Mouse (Mus musculus) lung, postnatal 4 days (tissue): ENCODE results near the gene Izumo1.

Source experiments
- DNase-seq, 2 experiments: peaks; one replicate each; pipeline ENCODE4 v3.0.0; 2021

Gene Izumo1

GRCm38 (mm10) chr7:45621443-45621842 is at the start of gene Izumo1:
Gene Izumo1, plus strand, starts transcription at chr7:45621811.
- peak; percentile 64 to 71 for DNase-seq

GRCm38 (mm10) chr7:45571966-45572365 is 49.6 kb upstream of the Izumo1 start:
- DNase-seq = no peak

GRCm38 (mm10) chr7:45573954-45574353 is 47.7 kb upstream of the Izumo1 start:
- no peak for DNase-seq

GRCm38 (mm10) chr7:45574472-45575379 is 46.9 kb upstream of the Izumo1 start:
- no peak for DNase-seq

DNA sequence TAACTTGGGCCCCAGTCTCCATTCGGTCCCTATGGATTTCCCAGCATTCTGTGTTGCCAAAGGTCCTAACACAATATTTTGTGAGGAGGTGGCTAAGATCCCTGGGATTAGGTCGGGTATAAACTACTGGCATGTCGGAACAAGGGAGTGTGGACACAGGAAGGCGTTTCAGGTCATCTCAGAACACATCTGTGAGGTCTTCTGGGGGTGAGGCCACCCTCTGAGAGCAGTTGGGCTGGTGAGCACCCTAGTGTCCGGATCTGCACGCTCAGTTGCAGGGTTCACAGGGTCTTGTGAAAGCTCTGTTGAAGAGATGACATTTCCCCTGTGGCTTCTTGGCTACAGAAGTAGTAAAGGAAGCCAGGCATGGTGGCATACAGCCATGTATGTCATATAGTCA is 35.7 kb upstream of the Izumo1 start:
- DNase-seq = no peak

- no peak for DNase-seq
Observed at GRCm38 (mm10) chr7:45587631-45588592, 33.7 kb upstream of the Izumo1 start.

GRCm38 (mm10) chr7:45589173-45589572 is 32.4 kb upstream of the Izumo1 start:
- DNase-seq = peak; percentile 93 to 98

DNA sequence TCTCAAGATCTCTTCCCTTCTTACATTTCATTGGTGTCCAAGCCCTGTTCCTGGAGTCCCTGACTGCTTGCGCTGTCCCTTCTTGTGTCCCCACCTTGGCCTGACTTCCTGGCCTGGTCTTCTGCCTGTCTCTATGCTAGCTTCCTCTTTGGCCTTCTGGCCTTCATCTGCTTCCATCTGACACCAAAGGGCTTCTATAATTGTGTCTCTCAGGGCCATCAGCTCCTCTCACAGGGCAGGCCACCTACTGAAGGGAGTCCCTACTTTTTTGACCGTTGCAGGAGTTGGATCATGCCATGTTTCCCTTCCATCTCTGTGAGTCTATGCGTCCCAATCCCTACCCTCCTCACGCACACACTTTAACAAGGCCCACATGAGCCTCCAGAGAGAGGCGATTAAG is 31.7 kb upstream of the Izumo1 start:
- DNase-seq = no peak

DNA sequence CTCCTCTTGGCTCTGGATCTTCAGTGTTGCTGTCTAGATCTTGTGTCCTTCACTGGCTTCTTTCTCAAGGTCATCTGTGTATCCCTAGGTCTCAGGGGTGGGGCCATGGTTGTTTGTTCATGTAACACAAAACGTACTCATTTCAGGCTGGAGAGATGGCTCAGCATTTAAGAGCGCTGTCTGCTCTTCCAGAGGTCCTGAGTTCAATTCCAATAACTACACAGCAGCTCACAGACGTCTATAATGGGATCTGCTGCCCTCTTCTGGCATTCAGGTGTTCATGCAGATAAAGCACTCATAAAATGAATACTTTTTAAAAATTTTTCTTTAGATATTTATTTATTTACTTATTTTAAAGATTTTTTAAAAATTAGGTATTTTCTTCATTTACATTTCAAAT is 30.7 kb upstream of the Izumo1 start:
- DNase-seq = no peak

GRCm38 (mm10) chr7:45591880-45592279 is 29.7 kb upstream of the Izumo1 start:
- no peak for DNase-seq

- DNase-seq = peak; percentile 67 to 79
Observed at GRCm38 (mm10) chr7:45593118-45593815, 28.3 kb upstream of the Izumo1 start.

DNA sequence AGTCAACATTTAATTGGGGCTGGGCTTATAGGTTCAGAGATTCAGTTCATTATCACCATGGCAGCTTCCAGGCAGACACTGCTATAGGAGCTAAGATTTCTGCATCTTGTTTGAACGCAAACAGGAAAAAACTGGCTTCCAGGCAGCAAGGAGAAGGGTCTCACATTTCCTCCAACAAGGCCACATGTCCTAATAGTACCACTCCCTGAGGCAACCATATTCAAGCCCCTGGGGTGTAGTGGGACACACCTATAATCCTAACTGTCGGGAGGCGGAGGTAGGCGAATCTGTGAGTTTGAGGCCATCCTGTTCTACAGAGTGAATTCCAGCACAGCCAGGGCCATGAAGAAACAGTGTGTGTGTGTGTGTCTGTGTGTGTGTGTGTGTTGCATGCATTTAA is 26.4 kb upstream of the Izumo1 start:
- no peak for DNase-seq

- DNase-seq = no peak
Observed at GRCm38 (mm10) chr7:45596107-45596506, 25.5 kb upstream of the Izumo1 start.

DNA sequence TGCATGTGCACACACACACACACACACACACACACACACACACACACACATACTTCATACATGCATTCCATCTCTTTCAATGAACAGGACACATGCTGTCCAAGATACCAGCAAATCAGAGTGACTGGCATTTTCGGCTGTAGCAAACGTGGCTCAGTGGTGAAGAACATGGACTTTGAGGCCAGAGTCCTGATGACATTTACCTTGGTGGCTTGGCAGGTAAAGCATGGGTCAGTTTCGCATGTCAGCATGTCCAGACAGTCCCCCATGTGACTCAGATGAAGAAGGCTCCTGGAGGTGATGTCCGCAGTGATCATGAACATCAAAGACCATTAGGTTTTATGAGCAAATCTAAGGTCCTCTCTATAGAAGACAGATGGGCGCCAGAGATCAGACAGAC is 24.6 kb upstream of the Izumo1 start:
- no peak for DNase-seq

- no peak for DNase-seq
Observed at GRCm38 (mm10) chr7:45597527-45597926, 24.1 kb upstream of the Izumo1 start.

GRCm38 (mm10) chr7:45598960-45599879 is 22.4 kb upstream of the Izumo1 start:
- no peak for DNase-seq

DNA sequence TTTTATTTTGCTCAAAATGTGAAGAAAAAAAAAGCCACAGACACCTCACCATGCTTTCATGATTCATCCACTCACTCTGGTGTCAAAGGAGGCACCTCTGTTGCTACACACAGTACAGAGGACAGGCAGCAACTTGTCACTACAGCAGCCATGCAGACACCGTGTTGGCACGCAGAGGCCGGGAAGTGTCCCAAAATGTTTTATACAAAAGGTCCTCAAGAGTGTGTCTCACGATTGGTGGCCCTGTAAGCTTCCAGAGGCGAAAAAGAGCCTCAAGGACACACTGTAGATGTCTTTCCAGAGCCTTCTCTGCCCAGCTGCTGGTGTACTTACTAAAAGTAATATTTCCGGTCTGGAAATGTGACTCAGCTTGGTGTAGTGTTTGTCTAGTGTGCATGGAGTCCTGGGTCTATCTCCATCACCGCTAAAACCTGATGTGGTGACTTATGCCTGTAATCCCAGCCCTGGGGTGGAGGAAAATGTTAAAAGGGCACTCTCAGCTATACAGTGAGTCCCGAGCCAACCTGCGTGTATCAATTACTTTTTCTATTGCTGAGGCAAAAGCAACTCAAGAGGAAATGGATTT is 15.8 kb upstream of the Izumo1 start:
- no peak for DNase-seq

- DNase-seq = no peak
Observed at GRCm38 (mm10) chr7:45609511-45609910, 12.1 kb upstream of the Izumo1 start.

GRCm38 (mm10) chr7:45616277-45616676 is 5.3 kb upstream of the Izumo1 start:
- DNase-seq = peak in 1 of 2 experiments; percentile 55

DNA sequence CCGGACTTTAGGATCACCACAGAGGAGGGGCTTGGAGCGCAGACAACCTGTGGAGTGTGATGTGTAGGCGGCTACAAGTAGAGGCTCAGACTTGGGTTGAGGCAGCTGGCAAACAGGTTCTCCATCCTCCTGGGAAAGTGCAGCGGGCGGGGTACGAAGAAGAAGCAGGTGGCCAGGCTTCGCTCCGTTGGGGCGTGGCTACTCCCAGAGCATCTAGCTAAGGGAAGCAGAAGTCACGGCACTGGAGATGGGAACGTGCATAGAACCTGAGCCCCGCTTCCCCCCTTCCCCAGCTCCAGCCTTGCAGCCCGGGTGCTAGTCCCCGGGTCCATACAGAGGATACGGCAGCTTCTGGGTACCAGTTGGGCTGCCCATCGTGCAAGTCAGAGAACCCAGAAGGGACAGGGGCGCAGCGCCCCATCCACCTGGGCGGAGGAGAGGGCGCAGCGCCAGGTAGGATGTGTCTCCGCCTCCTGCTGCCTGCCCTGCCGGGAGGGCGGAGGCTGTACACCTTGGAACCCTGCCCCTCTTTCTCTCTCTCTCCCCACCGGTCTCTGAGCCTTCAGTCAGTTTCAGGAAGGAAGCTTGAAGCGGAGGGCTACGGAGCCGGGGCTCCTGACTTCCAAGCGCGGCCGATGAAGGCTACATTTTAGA is 4.4 kb upstream of the Izumo1 start, which contains the start of gene Fut1:
Gene Fut1, plus strand, starts transcription at position 248 of the 654 bp plus-strand sequence.
- peak; percentile 16 to 40 for DNase-seq

- DNase-seq = no peak
Observed at GRCm38 (mm10) chr7:45618316-45618715, 3.3 kb upstream of the Izumo1 start.
